In genomic region chr17:26847801-26848200, GRCm38 (mm10) we compare ENCODE assay signal across 24 mouse cellular contexts. TPM values are rescaled to one million over a fixed set of nuclear protein-coding genes. Genes with fewer than 3 reads are reported as not detected.
A peak's percentile ranks its signal among the peaks of the same experiment; 100 is the strongest.
DNase-seq lines count a peak whose midpoint lies in the region; ATAC-seq and TF ChIP-seq lines count a peak whose summit lies in the region.
"Had no signal": no experiment of that assay in that cellular context is flagged by ENCODE, and none has a peak within 500 bp of the region (broad histone marks: within the 10 kb centered on the region; RNA-seq: fewer than 3 reads in every experiment).

No protein-coding gene starts in this region.

- TF ChIP-seq CTCF in heart, adult 2 months (IDR thresholded peaks at IDR 0.05), result no peak

- H3K4me3 ChIP-seq in heart, adult 2 months, result peak overlapping the region; percentile 1; the same call in 1 of the 2 replicates
- H3K4me3 ChIP-seq in midbrain, embryonic 11.5 days (ENCODE audit: low read depth, low read length), result no peak overlapping the region
- no peak overlapping the region for H3K4me3 ChIP-seq in midbrain, embryonic 15.5 days
- H3K4me3 ChIP-seq in heart, embryonic 15.5 days, result peak overlapping the region; percentile 30
- H3K4me3 ChIP-seq: embryonic facial prominence, embryonic 10.5 days; hindbrain, embryonic 10.5 days; intestine, embryonic 15.5 days had no signal

- no peak for TF ChIP-seq EP300 in heart, adult 2 months (IDR thresholded peaks at IDR 0.05; ENCODE audit: insufficient read depth, low read depth, low read length)

- intact Hi-C loops in heart, adult 2 months (cut with DNase I), result no loop called here
- intact Hi-C loops in heart, postnatal 14 days (cut with DNase I), result no loop called here

- TF ChIP-seq POLR2A in heart, adult 2 months (IDR thresholded peaks at IDR 0.05; ENCODE audit: insufficient read depth, low read depth, low read length), result no peak

- no peaks in the 10 kb centered on the region for H3K79me2 ChIP-seq in heart, adult 2 months (replicated peaks; ENCODE audit: control insufficient read depth, insufficient read depth, low read length)

- peak; percentile 18 to 36 for DNase-seq in heart, adult 2 months
- no peak for DNase-seq in heart, postnatal 14 days
- peak; percentile 87 for DNase-seq in midbrain, embryonic 11.5 days (ENCODE audit: low spot score, missing footprints)
- DNase-seq in cerebellum, postnatal 10 days, result no peak
- DNase-seq in kidney, postnatal 10 days, result no peak
- DNase-seq: adrenal gland, postnatal 10 days; cerebellum, adult 11 months; cerebellum, adult 8-10 months; cerebellum, postnatal 25 days; gastrocnemius, postnatal 36 days; kidney, adult 18-20 months had no signal

- H3K9ac ChIP-seq in heart, adult 2 months (ENCODE audit: low read depth, low read length), result peak overlapping the region; percentile 23
- no peak overlapping the region for H3K9ac ChIP-seq in midbrain, embryonic 11.5 days (ENCODE audit: low read length)
- no peak overlapping the region for H3K9ac ChIP-seq in midbrain, embryonic 15.5 days
- H3K9ac ChIP-seq in heart, embryonic 15.5 days, result peak overlapping the region; percentile 61
- H3K9ac ChIP-seq: hindbrain, embryonic 14.5 days; intestine, embryonic 15.5 days had no signal

- H3K36me3 ChIP-seq in heart, adult 2 months (ENCODE audit: control insufficient read depth, insufficient read depth, low read length), result no peaks in the 10 kb centered on the region
- no peaks in the 10 kb centered on the region for H3K36me3 ChIP-seq in midbrain, embryonic 11.5 days (ENCODE audit: control insufficient read depth, insufficient read depth, low read length)
- H3K36me3 ChIP-seq in midbrain, embryonic 15.5 days (replicated peaks), result no peaks in the 10 kb centered on the region
- no peaks in the 10 kb centered on the region for H3K36me3 ChIP-seq in heart, embryonic 15.5 days
- H3K36me3 ChIP-seq: embryonic facial prominence, embryonic 10.5 days; G1E; hindbrain, embryonic 10.5 days; intestine, embryonic 15.5 days had no signal

- H3K4me1 ChIP-seq in heart, adult 2 months (ENCODE audit: control insufficient read depth, insufficient read depth, low read length), result no peaks in the 10 kb centered on the region
- peaks cover 9% of the 10 kb centered on the region for H3K4me1 ChIP-seq in midbrain, embryonic 11.5 days (ENCODE audit: control insufficient read depth, insufficient read depth, low read length)
- H3K4me1 ChIP-seq in midbrain, embryonic 15.5 days, result peaks cover 21% of the 10 kb centered on the region
- peaks cover 22% of the 10 kb centered on the region for H3K4me1 ChIP-seq in heart, embryonic 15.5 days (replicated peaks)

- peak overlapping the region; percentile 74 for H3K27ac ChIP-seq in heart, adult 2 months
- no peak overlapping the region for H3K27ac ChIP-seq in midbrain, embryonic 11.5 days (ENCODE audit: low read depth, low read length)
- no peak overlapping the region for H3K27ac ChIP-seq in midbrain, embryonic 15.5 days
- H3K27ac ChIP-seq in heart, embryonic 15.5 days, result peak overlapping the region; percentile 77
- H3K27ac ChIP-seq: embryonic facial prominence, embryonic 10.5 days; hindbrain, embryonic 10.5 days; hindbrain, embryonic 14.5 days; intestine, embryonic 15.5 days had no signal

- H3K9me3 ChIP-seq in midbrain, embryonic 11.5 days (ENCODE audit: control insufficient read depth, low read length), result no peaks in the 10 kb centered on the region
- no peaks in the 10 kb centered on the region for H3K9me3 ChIP-seq in midbrain, embryonic 15.5 days
- H3K9me3 ChIP-seq in heart, embryonic 15.5 days (replicated peaks), result no peaks in the 10 kb centered on the region
- H3K9me3 ChIP-seq: embryonic facial prominence, embryonic 10.5 days; G1E; hindbrain, embryonic 10.5 days; intestine, embryonic 15.5 days had no signal

- WGBS in heart, adult 2 months, result 6% methylated on average over 5 of the region's 5 CpGs
- 0% methylated on average over 5 of the region's 5 CpGs for WGBS in midbrain, embryonic 11.5 days
- WGBS in midbrain, embryonic 15.5 days, result 4% methylated on average over 5 of the region's 5 CpGs
- under 1% methylated on average over 5 of the region's 5 CpGs for WGBS in heart, embryonic 15.5 days

- H3K4me2 ChIP-seq in midbrain, embryonic 11.5 days, result no peak overlapping the region
- no peak overlapping the region for H3K4me2 ChIP-seq in midbrain, embryonic 15.5 days
- peak overlapping the region; percentile 59 for H3K4me2 ChIP-seq in heart, embryonic 15.5 days
- H3K4me2 ChIP-seq: hindbrain, embryonic 14.5 days; intestine, embryonic 15.5 days had no signal

- H3K27me3 ChIP-seq in heart, adult 2 months (ENCODE audit: control insufficient read depth, insufficient read depth, low read length), result peaks cover 11% of the 10 kb centered on the region
- H3K27me3 ChIP-seq in midbrain, embryonic 11.5 days (ENCODE audit: control insufficient read depth, insufficient read depth, low read length), result peaks cover 90% of the 10 kb centered on the region
- H3K27me3 ChIP-seq in midbrain, embryonic 15.5 days (replicated peaks), result peaks cover 84% of the 10 kb centered on the region
- peaks cover 49% of the 10 kb centered on the region for H3K27me3 ChIP-seq in heart, embryonic 15.5 days

- ATAC-seq in midbrain, embryonic 11.5 days (ENCODE audit: low FRiP score), result no peak
- no peak for ATAC-seq in midbrain, embryonic 15.5 days (replicated peaks)
- no peak for ATAC-seq in heart, embryonic 15.5 days (replicated peaks; ENCODE audit: insufficient number of reproducible peaks, insufficient read depth, low FRiP score, low read depth)
- ATAC-seq: forebrain, embryonic 14.5 days; intestine, embryonic 15.5 days had no signal

RNA-seq across cellular contexts. Expression of gene Nkx2-5, which starts 3.0 kb away (rescaled TPM):
- 10 to 100 TPM; 87.1 to 96.3 TPM for total RNA-seq in heart, adult 2 months (2021)
- 72.6 and 104 TPM in 2 replicates for polyA plus RNA-seq in heart, adult 2 months (2012; rRNA removed)
- total RNA-seq in heart, postnatal 14 days (2021), result 10 to 100 TPM; 78.9 to 80.4 TPM
- polyA plus RNA-seq in midbrain, embryonic 11.5 days (2014; fragmentation: Nextera tagmentation; extraction: Ambion mirVana), result not detected in 2 replicates
- 0.10 and 0.92 TPM in 2 replicates for polyA plus RNA-seq in midbrain, embryonic 15.5 days (2015; fragmentation: Nextera tagmentation; extraction: Ambion mirVana)
- 131 and 147 TPM in 2 replicates for polyA plus RNA-seq in heart, embryonic 15.5 days (2015; fragmentation: Nextera tagmentation; extraction: Ambion mirVana)
- total RNA-seq: adrenal gland, postnatal 10 days; adrenal gland, postnatal 4 days; G1E; gastrocnemius, adult 8-10 months; gastrocnemius, postnatal 36 days had no signal
- polyA plus RNA-seq: brain, embryonic 14.5 days; cortical plate, adult 2 months; forebrain, embryonic 14.5 days; G1E; hindbrain, embryonic 10.5 days; hindbrain, embryonic 14.5 days; intestine, embryonic 15.5 days; kidney, embryonic 14.5 days had no signal

Comparison
In these comparisons a context has a peak if more than half of its experiments do, and no peak if none do; other contexts are left out.
1. DNase-seq: peak in heart, adult 2 months (2 of 2) and midbrain, embryonic 11.5 days (single experiment); none in heart, postnatal 14 days (0 of 2), cerebellum, postnatal 10 days (0 of 2) and kidney, postnatal 10 days (single experiment).
2. H3K27ac ChIP-seq: peak in heart, adult 2 months (single experiment) and heart, embryonic 15.5 days (single experiment); none in midbrain, embryonic 11.5 days (single experiment) and midbrain, embryonic 15.5 days (single experiment).
3. H3K4me3 ChIP-seq: peak in heart, adult 2 months (single experiment) and heart, embryonic 15.5 days (single experiment); none in midbrain, embryonic 11.5 days (single experiment) and midbrain, embryonic 15.5 days (single experiment).
4. H3K9ac ChIP-seq: peak in heart, adult 2 months (single experiment) and heart, embryonic 15.5 days (single experiment); none in midbrain, embryonic 11.5 days (single experiment) and midbrain, embryonic 15.5 days (single experiment).
5. RNA of gene Nkx2-5, which starts 3.0 kb away (polyA plus RNA-seq): 131 to 147 TPM in heart, embryonic 15.5 days and 72.6 to 104 TPM in heart, adult 2 months; 0.10 to 0.92 TPM in midbrain, embryonic 15.5 days and not detected in midbrain, embryonic 11.5 days; every median in the first group is over 10 times any median in the second.